25 mouse cellular contexts compared by ENCODE assay signal in genomic region chr6:101170699-101171098, GRCm38 (mm10).
DNase-seq lines count a peak whose midpoint lies in the region; ATAC-seq and TF ChIP-seq lines count a peak whose summit lies in the region.
"Had no signal": no experiment of that assay in that cellular context is flagged by ENCODE, and none has a peak within 500 bp of the region (broad histone marks: within the 10 kb centered on the region; RNA-seq: fewer than 3 reads in every experiment).

No protein-coding gene starts in this region.

- H3K27ac ChIP-seq in hindbrain, embryonic 15.5 days (replicated peaks): no peak overlapping the region
- H3K27ac ChIP-seq in hindbrain, embryonic 10.5 days: no peak overlapping the region
- no peak overlapping the region for H3K27ac ChIP-seq in midbrain, embryonic 13.5 days
- H3K27ac ChIP-seq in midbrain, embryonic 16.5 days (ENCODE audit: low read length): no peak overlapping the region
- H3K27ac ChIP-seq in left cerebral cortex, adult 2 months: no peak overlapping the region
- H3K27ac ChIP-seq: embryonic facial prominence, embryonic 10.5 days; embryonic facial prominence, embryonic 13.5 days; forebrain, embryonic 12.5 days; forebrain, embryonic 15.5 days; hindbrain, embryonic 12.5 days had no signal

- H3K4me3 ChIP-seq in hindbrain, embryonic 15.5 days: no peak overlapping the region
- no peak overlapping the region for H3K4me3 ChIP-seq in hindbrain, embryonic 10.5 days
- no peak overlapping the region for H3K4me3 ChIP-seq in midbrain, embryonic 13.5 days (replicated peaks)
- no peak overlapping the region for H3K4me3 ChIP-seq in midbrain, embryonic 16.5 days (ENCODE audit: low read depth, low read length)
- H3K4me3 ChIP-seq in left cerebral cortex, adult 2 months: no peak overlapping the region
- H3K4me3 ChIP-seq: embryonic facial prominence, embryonic 10.5 days; embryonic facial prominence, embryonic 13.5 days; erythroblast, embryonic 14.5 days; forebrain, embryonic 12.5 days; forebrain, embryonic 15.5 days; hindbrain, embryonic 12.5 days had no signal

- H3K4me1 ChIP-seq in hindbrain, embryonic 15.5 days (replicated peaks): peaks cover 11% of the 10 kb centered on the region
- 0 out of 2 replicates have a peak, but pooled peaks cover 6% of the 10 kb centered on the region for H3K4me1 ChIP-seq in hindbrain, embryonic 10.5 days (replicated peaks)
- H3K4me1 ChIP-seq in midbrain, embryonic 13.5 days (replicated peaks): peaks cover 22% of the 10 kb centered on the region
- peaks cover 8% of the 10 kb centered on the region; the same call in 1 of the 2 replicates for H3K4me1 ChIP-seq in midbrain, embryonic 16.5 days (ENCODE audit: control insufficient read depth, insufficient read depth, low read length)
- H3K4me1 ChIP-seq: embryonic facial prominence, embryonic 13.5 days had no signal

- intact Hi-C loops in left cerebral cortex, adult 2 months (cut with DNase I): no loop called here

- TF ChIP-seq POLR2A in brain, embryonic 14.5 days (IDR thresholded peaks at IDR 0.05; ENCODE audit: borderline replicate concordance, extremely low read depth, insufficient read depth, insufficient read length, poor library complexity, severe bottlenecking): no peak

- no peaks in the 10 kb centered on the region; the same call in 1 of the 2 replicates for H3K36me3 ChIP-seq in hindbrain, embryonic 15.5 days
- peaks cover 30% of the 10 kb centered on the region for H3K36me3 ChIP-seq in hindbrain, embryonic 10.5 days
- H3K36me3 ChIP-seq in midbrain, embryonic 13.5 days: peaks cover 2% of the 10 kb centered on the region; the same call in 1 of the 2 replicates
- peaks cover 3% of the 10 kb centered on the region; the same call in 1 of the 2 replicates for H3K36me3 ChIP-seq in midbrain, embryonic 16.5 days (ENCODE audit: control insufficient read depth, insufficient read depth, low read length)
- H3K36me3 ChIP-seq: forebrain, embryonic 12.5 days had no signal

- WGBS in hindbrain, embryonic 15.5 days: 67% methylated on average over 7 of the region's 7 CpGs
- 79% methylated on average over 7 of the region's 7 CpGs for WGBS in hindbrain, embryonic 10.5 days
- WGBS in midbrain, embryonic 13.5 days: 52% methylated on average over 7 of the region's 7 CpGs
- 40% methylated on average over 7 of the region's 7 CpGs for WGBS in midbrain, embryonic 16.5 days

- DNase-seq in hindbrain, embryonic 10.5 days (ENCODE audit: low spot score): no peak
- peak; percentile 64 for DNase-seq in brain, embryonic 14.5 days (ENCODE audit: low read depth)
- DNase-seq in left cerebral cortex, adult 2 months (ENCODE audit: extremely low spot score in 1 of 2, low spot score in 2 of 2): no peak
- DNase-seq: adrenal gland, adult 2 months; adrenal gland, postnatal 14 days; cerebellum, adult 11-12 months; cerebellum, adult 8-10 months; cerebellum, postnatal 10 days; cerebellum, postnatal 36 days; embryo, embryonic 11 days; gastrocnemius, postnatal 25 days; heart, adult 18-20 months; heart, postnatal 10 days; heart, postnatal 4 days had no signal

- H3K4me2 ChIP-seq in hindbrain, embryonic 15.5 days: no peak overlapping the region
- H3K4me2 ChIP-seq in midbrain, embryonic 13.5 days (replicated peaks): no peak overlapping the region
- no peak overlapping the region for H3K4me2 ChIP-seq in midbrain, embryonic 16.5 days (ENCODE audit: low read length)
- H3K4me2 ChIP-seq: embryonic facial prominence, embryonic 13.5 days; forebrain, embryonic 12.5 days; forebrain, embryonic 15.5 days; hindbrain, embryonic 12.5 days had no signal

- no peak for TF ChIP-seq CTCF in brain, embryonic 14.5 days (IDR thresholded peaks at IDR 0.05; ENCODE audit: borderline replicate concordance, extremely low read depth, insufficient read depth, insufficient read length)
- no peak for TF ChIP-seq CTCF in left cerebral cortex, adult 2 months (IDR thresholded peaks at IDR 0.05)

- no peaks in the 10 kb centered on the region for H3K27me3 ChIP-seq in hindbrain, embryonic 15.5 days
- no peaks in the 10 kb centered on the region for H3K27me3 ChIP-seq in hindbrain, embryonic 10.5 days (ENCODE audit: insufficient read depth, poor library complexity, severe bottlenecking)
- no peaks in the 10 kb centered on the region for H3K27me3 ChIP-seq in midbrain, embryonic 13.5 days
- no peaks in the 10 kb centered on the region for H3K27me3 ChIP-seq in midbrain, embryonic 16.5 days (ENCODE audit: control insufficient read depth, insufficient read depth, low read depth, low read length)
- H3K27me3 ChIP-seq: embryonic facial prominence, embryonic 13.5 days; forebrain, embryonic 12.5 days; forebrain, embryonic 15.5 days; hindbrain, embryonic 12.5 days had no signal

- H3K9me3 ChIP-seq in hindbrain, embryonic 15.5 days: no peaks in the 10 kb centered on the region
- no peaks in the 10 kb centered on the region for H3K9me3 ChIP-seq in hindbrain, embryonic 10.5 days
- H3K9me3 ChIP-seq in midbrain, embryonic 13.5 days: peaks cover 3% of the 10 kb centered on the region; the same call in 1 of the 2 replicates
- no peaks in the 10 kb centered on the region for H3K9me3 ChIP-seq in midbrain, embryonic 16.5 days (replicated peaks; ENCODE audit: control insufficient read depth, low read length, poor library complexity, severe bottlenecking)
- H3K9me3 ChIP-seq: embryonic facial prominence, embryonic 10.5 days; embryonic facial prominence, embryonic 13.5 days; forebrain, embryonic 12.5 days; forebrain, embryonic 15.5 days; hindbrain, embryonic 12.5 days had no signal

- H3K9ac ChIP-seq in hindbrain, embryonic 15.5 days: no peak overlapping the region
- no peak overlapping the region for H3K9ac ChIP-seq in midbrain, embryonic 13.5 days (replicated peaks)
- no peak overlapping the region for H3K9ac ChIP-seq in midbrain, embryonic 16.5 days (ENCODE audit: low read depth, low read length)
- H3K9ac ChIP-seq: embryonic facial prominence, embryonic 13.5 days; forebrain, embryonic 12.5 days; forebrain, embryonic 15.5 days; hindbrain, embryonic 12.5 days had no signal

- ATAC-seq in hindbrain, embryonic 15.5 days (ENCODE audit: low FRiP score, low read depth): 0 out of 2 replicates have a peak, but pooled peaks have one; percentile 45
- peak; percentile 69 for ATAC-seq in midbrain, embryonic 13.5 days
- ATAC-seq in midbrain, embryonic 16.5 days: peak; percentile 37; the same call in 1 of the 2 replicates
- ATAC-seq: CD4-positive, CD25-positive, alpha-beta regulatory T cell, adult 4 months; forebrain, embryonic 15.5 days; hindbrain, embryonic 16.5 days had no signal
